Mouse (Mus musculus) mesoderm, embryonic 11.5 days (tissue): ENCODE data around the gene Fgd1.
A peak's percentile ranks its signal among the peaks of the same experiment; 100 is the strongest.

Experiments
- DNase-seq: peaks from one replicate; pipeline ENCODE4 v3.0.0-alpha.2; 2012; ENCODE audit warnings: low read depth, low spot score

The Fgd1 gene

DNA sequence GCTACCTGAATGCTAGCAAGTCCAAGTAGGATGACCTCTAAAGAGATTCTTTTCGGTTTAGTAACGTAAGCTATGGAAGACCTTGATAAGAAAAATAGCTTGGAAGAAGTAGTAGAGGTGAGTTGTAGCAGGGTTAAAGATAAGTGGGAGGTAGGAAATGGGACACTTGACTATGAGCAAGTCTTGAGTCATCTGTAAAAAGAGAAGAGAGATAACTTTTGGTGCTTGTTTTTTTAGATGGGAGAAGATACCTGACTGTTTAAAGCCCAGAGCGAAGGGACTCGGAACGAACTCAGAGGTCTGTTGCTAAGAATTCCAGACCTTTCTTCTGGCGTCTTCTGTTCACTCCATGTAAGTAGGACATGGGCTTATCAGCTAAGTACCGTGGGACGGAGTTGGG, at the start of gene Fgd1:
Gene Fgd1 (plus strand): TSS at position 301 of the 400 bp plus-strand sequence.
- no peak for DNase-seq

DNA sequence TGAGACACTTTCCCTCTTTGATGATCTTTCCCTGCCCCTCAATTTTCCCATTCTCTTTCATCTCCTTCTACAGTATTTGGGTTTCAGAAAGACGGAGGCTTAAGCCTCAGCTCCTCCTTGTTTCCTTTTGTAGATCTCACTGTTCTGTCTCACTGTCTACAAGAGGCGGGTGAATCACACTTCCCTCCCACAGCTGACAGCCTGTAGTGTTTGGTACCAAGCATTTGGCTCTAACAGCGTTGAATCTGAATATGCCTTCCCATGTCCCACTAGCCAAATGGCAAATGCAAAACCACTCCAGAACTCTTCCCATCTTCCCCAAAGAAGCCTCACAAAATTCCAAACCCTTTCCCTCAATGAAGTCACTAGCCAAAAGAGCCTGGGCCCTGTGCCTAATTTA, 49.2 kb upstream of the Fgd1 start:
- no peak for DNase-seq

DNA sequence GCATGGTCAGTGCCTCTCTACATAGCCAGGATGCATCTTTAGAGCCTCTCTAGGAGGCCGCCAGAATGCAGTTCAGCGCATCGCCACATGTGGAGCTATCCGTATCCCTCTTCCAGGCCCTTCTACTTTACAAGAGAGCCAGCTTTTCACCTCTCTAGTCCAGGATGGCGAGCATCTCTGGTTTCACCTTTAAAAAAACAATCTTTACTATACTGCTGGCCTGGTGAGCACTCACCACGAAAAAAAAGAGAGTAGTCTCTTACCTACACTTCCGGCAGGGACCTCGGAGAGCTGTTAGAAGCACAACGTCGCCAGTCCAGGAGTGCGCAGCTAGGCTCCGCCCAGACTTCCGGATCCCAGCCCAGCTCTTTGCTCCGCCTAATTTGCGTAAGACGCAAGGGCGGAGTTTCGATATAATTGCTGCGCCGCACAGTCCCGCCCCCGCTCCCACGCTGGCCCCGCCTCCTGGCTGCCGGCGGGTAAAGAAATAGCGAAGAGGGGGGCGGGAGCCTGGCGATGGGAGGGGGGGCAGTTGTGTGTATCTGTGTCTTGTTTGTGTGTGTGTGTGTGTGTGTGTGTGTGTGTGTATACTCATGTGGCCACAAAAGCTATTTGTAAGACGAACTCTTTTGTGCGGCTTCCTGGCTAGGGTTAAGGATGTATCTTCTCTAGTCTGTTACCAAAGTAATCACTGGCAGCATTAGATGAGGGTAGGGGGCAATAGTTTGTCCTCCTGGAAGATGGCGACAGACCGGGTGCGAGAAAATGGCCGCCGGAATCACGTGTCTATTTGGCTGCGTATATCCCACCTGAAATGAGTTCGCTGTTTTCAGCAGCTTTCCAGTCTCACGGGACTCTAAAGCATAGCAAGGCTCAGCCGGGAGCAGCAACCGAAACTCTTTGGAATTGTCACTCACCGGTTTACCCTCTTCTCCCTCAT, 28.7 kb upstream of the Fgd1 start, which contains the start of gene Gnl3l:
Gene Gnl3l (minus strand): TSS at position 385 of the 940 bp plus-strand sequence.
- peak; percentile 94 for DNase-seq

DNA sequence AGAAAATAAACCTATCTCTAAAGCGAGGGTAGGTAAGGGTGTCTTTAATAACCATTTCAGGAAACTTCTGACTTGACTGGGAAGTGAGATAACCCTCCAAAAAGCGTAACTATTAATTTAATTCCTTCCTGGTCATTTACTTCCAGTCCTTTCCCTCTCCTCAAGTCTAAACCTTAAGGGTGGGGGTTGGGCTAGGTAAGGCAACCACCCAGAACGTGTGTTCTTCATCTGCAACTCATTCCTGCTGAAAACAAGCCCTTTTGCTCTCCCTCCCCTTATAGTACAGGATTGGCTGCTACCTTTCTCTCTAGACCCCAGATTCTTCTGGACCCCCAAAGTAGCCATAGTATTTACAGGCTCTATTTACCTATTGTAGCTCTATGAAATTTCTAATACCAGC, 28.1 kb upstream of the Fgd1 start:
- no peak for DNase-seq

DNA sequence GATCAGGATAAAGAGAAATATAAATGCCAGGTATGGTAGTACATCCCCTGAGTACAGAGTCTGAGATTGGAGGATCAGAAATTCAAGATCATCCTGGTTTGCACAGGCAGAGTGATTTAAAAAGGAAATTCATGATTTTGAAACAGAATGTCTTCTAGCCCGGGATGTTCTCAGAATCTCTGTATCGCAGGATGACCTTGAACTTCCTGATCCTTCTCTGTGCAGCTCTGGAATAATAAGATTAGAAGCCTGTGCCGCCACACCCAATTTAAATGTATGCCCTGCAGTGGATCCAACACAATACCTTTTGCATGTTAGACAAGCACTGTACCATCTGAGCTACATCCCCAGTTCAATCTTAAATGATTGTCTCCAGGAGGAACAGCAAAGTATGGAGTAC, 27.2 kb upstream of the Fgd1 start:
- DNase-seq = no peak

DNA sequence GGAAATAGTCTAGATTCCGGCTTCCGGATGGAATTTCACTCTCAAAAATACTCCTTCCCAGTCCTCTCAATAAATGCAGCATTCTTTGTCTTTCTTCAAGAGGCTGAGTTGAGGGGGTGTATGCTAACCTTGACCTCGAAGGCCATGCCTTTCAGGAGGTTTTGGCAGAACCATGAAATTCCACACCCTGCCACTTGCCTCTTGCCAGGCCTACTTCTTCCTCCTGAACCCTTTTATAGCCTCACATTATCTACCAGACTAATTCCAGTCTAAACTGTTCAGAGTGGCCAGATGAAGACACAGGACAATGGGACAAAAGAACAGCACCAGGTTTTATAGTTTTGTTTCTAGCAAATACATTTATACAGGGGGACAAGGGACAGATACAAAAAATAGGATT, 14.6 kb upstream of the Fgd1 start:
- DNase-seq = no peak

DNA sequence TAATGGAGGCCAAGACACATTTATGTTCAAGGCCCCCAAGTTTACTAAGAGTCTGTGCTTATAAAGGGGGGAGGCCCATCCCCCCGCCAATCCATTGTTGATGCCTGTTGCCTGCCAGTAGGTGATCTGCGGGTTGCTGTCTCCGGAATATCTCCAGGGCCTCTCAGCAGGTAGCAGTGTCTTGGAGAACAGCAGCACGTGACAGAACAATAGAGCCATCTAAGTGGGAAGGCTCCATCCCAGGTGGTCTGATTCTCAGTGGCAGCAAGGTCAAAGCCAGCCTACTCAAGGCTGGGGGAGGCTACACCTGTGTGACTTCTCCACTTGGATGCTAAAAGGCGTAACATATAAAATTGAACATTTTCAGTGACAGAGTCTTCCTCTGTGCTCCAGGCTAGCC, 4.7 kb upstream of the Fgd1 start:
- no peak for DNase-seq

DNA sequence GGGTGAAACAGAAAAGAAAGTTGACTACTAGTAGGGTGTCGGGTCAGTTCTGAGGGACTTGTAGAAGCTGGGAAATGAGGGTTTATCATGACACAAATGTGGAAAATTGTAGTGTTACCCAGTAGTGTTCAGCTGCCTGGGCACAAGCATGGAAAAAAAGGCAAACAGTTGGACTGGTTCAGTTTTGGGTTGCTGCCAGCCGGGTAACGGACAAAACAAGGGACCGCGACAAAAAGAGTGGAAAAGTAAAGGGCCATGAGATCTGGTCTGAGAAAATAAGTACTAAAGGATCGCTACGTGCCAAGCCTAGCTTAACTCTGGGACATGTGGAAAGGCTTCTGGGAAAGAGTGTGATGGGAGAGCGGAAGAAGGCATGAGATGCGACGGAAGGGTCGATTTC, 371 bp downstream of the Fgd1 start:
- no peak for DNase-seq

DNA sequence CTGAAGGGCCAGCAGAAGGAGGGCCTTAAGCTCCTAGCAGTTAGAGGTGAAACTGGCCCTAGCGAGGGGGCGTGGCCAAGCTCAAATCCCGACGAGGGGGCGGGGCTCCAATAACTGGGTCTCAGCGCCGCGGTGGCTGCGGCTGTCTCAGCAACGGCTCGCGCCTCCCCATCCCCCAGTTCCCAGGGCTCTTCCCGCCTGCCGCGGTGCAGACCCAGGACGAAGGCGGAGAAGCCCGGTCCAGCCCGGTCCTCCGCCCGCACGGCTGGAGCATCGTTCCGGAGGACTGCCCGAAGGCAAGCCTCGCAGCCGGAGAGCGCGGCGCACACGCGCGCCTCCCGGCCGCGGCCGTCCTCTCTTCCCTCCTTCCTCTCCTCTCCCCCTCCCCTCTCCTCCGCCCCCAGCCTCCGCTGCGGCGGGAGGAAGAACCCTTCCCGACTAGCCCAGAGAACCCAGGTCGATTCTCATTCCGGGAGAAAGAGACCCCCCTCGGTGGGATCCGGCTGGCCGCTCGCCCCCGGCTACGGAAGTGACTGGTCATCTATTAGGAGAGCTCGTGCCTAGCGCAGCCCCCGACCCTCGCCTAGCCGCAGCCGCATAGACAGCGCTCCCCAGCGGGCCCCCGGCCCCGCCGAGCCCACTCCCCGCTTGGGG, 954 bp downstream of the Fgd1 start:
- peak; percentile 83 for DNase-seq

DNA sequence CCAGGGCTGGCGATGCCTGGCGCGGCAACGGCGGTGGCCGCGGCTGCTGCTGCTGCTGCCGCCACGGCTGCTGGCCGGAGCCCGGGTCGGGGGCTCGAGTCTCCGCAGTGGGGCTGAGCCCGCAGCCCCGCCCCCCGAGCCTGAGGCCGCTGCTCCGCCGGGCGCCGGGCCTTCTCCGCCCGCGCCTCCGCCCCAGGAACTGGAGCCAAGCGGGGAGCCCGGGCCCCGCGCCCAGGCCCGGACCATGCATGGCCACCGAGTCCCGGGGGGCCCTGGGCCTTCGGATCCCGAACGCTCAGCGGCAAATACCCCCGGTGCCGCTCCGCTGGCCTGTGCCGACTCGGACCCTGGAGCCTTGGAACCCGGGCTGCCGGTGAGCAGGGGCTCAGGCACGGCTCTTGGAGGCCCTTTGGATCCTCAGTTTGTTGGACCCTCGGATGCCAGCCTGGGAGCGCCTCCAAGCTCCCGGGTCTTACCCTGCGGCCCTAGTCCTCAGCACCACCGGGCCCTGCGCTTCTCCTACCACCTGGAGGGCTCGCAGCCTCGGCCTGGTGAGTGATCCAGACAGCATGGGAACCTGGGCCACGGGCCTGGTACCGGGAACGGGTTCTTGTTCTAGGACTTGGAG, 1.6 kb downstream of the Fgd1 start:
- no peak for DNase-seq

DNA sequence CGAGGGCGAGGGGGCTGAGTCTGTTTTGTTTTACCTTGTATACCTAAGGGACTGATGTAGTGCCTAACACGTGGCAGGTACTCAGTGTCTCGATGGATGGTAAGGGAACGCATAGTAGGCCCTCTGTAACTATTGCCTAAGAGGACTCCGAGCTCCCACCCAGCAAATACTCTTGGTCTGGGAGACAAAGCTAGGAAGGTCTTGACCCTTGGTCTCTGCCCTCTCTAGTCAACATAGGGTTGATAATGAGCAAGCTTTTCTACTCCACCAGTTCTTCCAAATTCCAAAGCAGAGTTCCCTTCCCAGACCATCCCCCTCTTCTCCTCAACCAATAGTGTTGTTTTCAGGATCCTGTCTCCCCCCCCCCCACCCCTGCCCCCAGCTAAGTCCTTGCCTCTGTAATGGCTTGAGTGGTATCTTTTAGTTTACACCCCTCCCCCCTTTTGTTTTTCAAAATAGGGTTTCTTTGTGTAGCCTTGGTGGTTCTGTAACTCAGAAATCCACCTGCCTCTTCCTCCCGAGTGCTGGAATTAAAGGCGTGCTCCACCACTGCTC, 3.8 kb downstream of the Fgd1 start:
- DNase-seq = no peak

DNA sequence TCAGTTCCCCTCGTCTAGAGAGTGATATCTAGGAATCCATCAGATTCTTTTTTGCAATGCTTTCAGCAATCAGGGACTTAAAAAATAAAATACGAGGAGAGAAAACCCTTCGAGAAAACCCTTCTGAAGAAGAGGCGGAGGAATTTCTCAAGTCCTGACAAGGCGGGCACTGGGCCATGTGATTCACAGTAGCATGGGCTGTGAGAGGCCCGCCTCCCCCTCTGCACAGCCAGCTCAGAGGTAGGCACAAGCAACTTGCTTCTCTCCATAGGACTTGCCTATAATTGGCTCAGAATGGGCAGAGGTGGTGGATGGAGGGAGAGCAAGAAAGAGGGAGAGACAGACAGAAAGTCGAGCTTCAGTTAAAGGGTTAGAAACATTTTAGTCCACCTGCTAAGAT, 4.4 kb downstream of the Fgd1 start:
- no peak for DNase-seq

DNA sequence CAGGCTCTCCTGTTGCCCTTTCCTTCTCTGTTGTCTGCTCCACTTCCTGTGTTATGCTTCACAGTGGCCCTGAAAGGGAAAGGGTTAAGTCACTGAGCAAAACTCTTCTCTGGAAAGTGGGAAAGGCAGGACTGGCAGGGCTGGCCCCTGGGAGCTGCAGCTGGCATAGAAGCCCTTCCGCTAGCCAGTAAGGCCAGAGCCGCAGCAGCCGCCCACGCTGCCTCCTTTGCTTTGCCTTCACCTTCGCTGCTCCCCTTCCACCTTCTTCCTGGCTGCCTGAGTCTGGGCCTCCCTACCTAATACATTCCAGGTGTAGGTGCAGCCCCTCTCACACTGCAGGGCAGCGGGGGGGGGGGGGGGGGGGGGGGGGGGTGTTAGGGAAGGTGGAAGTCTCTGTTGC, 8.5 kb downstream of the Fgd1 start:
- DNase-seq = no peak

DNA sequence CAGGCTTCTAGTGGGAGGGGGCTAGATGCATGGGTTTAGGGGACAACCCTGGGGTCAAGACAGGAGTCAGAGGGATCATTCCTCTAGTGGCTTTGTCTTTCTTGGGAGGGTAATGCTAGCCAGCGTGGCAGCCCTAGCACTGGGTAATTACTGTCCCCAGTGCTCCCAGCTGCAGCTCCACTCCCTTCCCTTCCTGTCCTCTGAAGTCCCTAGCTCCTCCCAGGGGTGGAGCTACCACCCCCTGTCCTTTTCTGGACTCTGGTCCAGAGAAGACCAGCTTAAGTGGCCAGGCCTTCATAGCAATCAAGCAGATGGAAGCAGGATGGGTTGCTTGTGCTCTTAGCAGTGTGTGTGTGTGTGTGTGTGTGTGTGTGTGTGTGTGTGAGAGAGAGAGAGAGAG, 9.6 kb downstream of the Fgd1 start:
- no peak for DNase-seq

DNA sequence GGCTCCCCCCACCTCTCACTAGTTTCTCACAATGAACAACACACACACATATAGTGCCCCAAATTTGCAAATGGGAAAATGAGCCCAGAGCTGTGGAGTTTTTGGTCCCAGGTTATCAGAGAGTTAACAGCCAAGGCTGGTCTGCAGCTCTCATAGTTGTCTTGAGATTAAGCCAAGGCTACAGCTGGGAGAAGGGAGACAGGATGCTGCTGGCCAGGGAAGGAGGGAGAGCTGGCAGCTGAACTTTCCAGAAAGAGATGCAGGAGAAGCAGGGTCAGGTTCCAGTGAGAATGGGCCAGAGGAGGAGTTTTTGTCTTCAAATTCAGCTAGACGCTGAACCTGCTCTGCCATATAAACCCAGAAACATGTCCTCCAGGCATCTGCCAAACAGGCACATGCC, 13.4 kb downstream of the Fgd1 start:
- no peak for DNase-seq

DNA sequence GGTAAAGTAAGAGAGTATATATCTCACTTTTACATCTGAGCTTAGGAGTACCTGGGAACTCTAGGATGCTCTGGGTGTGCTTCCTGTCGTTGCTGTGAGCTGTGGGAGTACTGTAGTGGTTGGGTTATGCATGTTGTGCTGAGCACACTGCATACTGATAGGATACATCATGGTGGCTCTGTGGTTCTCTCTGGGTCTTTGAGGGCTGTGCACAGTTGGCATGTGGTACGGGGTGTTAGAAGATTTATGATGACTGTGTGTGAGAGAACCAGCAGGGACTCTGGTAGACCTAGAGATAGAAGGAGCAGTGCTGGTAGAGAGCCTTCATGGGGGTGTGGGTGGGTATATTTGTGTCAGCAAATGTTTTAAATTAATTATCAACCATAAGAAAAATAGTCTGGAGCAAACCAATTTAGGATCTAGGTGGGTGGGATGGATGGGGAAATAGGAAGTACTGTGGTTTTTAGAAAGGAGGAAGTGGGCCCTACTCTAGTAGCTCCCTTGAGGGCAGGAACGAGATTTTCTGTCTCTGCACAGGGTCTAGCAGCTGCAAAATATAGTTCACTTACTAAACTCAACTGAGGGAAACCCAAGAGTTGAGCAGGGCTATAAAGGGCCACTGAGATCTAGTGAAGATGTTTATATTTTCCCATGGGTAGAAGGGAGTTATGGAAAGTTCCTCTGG, 15.8 kb downstream of the Fgd1 start:
- no peak for DNase-seq

DNA sequence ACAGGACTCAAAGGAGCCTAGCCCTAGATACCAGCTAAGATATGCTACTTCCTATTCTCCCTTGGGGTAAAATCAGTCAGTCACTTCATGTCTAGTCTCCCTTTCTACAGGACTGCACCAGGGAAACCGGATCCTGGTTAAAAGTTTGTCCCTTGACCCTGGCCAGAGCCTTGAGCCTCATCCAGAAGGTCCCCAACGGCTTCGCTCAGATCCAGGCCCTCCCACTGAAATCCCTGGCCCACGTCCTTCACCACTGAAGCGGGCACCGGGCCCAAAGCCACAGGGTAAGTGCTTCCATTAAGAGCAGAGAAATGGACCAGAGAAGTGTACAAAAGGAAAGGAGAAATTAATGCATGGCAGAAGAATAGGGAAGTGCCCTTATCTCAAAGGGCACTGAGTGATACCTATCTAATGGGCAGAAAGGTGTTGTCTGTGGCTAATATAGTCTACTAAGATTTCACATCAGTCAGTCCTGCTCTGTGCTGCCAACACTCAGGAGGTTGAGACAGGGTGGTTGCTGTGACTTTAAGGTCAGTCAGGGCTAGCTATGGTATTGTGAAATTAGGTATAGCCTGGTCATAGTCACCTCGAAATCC, 20.2 kb downstream of the Fgd1 start:
- DNase-seq = no peak

DNA sequence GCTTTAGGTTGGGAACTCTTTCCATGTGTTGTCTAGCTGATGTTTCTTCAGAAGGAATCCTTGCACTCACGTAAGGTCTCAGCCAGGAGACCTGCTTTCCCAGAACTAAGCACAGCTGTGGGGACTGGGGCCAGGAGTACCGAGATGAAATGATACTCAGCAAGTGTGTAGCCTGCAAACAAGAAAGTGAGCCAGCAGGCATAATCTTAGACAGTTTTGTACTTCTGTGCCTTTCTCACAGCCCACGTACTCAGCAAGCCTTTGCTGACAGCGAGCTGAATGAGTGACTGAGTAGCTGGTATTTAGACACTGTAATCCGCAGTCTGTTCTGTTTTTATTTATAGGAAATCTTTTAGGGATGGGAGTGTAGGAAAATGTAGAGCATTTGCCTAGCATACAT, 21.9 kb downstream of the Fgd1 start:
- no peak for DNase-seq

DNA sequence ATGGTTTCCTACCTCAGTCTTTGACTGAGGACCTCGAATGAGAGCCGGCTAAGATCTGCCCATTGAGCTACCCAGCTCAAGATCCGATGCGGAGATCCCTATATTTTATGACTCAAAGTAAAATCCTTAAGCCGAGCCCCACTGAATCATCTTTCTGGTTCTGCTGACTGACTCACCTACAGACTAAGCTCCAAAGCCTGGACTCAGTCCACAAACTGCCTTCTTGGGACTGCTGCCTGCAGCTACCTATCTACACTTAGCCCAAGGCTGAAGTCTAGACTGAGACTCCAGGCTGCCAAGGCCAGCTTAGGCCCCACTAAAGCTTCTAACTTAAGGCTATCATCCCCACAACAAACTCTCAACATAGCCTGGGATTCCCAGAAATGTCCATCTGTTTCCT, 30.1 kb downstream of the Fgd1 start:
- DNase-seq = no peak

DNA sequence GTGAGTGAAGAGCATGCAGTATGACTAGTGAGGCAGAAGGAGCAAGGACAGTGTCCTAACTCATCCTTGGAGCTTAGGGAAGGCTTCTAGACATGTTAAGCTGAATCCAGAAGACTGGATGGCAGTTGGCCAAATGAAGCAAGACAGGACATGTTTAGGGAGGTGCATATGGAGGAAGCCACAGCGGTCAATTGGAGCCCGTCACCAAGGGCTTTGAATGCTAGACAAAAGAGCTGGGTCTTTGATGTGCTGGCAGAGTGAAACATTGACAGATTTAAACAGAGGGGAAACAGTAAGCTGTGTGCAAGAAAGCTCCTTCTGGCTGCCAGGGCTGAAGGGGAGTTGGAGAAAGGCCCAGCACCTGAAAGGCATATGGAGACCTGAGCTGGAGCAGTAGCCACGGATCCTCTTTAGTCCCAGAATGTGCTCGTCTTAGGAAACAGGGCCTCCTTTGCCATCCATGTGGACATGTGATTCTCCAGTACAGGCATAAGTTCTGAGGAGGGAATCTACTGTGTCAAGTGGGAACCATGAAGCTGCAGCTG, 31.1 kb downstream of the Fgd1 start:
- DNase-seq = no peak

DNA sequence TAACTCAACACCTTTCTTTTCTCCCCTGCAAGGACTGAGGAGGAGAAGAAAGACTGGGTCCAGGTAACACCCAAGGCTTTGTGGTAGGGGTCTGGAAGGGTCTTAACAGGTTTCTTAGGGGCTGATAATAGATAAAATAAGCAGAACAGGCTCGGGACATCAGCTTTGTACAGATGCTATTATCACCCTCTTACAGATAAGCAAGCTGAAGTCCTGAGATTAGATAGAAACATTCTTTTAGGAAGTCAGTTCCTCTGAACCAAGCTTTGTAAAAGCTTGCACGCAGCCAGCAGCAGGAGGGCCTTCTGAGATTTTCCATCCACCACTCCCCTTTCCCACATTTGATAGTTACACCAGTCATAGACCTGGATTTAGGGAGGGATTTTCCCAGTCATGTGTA, 39.6 kb downstream of the Fgd1 start:
- DNase-seq = no peak
